Mouse (Mus musculus) 416B (cell line): Measurements from ENCODE around the gene Gm20662.
A peak's percentile ranks its signal among the peaks of the same experiment; 100 is the strongest.
"Not testable (repeated sequence)": the region's sequence is repeated elsewhere in the genome, so short reads cannot be mapped to it uniquely, and the experiment has no call there.

Experiments used
- DNase-seq: peaks from one replicate; pipeline ENCODE4 v3.0.0; 2011; ENCODE audit warnings: low read depth

The Gm20662 gene

DNA sequence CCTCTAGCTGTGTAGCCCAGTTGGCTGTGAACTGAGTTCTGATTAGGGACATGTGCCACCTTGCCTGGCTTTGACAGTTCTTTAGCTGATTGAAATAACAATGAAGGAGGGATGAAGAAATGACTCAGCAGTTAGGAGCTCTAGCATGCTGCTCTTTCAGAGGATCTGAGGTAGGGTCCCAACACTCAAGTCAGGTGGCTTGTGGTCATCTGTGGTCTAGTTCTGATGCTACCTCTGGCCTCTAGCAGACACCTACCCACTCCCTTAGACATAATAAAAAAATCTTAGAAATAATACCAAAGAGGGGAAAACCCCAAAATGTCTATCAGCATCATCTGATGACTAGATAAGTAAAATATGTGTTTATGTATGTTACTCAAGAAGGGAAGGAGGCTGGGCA, 14.2 kb downstream of the Gm20662 start:
- DNase-seq = peak; percentile 41

GRCm38 (mm10) chr9:108013577-108013976, 17.4 kb downstream of the Gm20662 start:
- not testable (repeated sequence) for DNase-seq

GRCm38 (mm10) chr9:108017127-108017526, 21.0 kb downstream of the Gm20662 start:
- DNase-seq = no peak

GRCm38 (mm10) chr9:108020741-108021140, 24.6 kb downstream of the Gm20662 start:
- DNase-seq = no peak

- DNase-seq = no peak
Observed at GRCm38 (mm10) chr9:108023216-108023615, 27.1 kb downstream of the Gm20662 start.

GRCm38 (mm10) chr9:108026584-108026983, 30.4 kb downstream of the Gm20662 start:
- peak; percentile 42 for DNase-seq

DNA sequence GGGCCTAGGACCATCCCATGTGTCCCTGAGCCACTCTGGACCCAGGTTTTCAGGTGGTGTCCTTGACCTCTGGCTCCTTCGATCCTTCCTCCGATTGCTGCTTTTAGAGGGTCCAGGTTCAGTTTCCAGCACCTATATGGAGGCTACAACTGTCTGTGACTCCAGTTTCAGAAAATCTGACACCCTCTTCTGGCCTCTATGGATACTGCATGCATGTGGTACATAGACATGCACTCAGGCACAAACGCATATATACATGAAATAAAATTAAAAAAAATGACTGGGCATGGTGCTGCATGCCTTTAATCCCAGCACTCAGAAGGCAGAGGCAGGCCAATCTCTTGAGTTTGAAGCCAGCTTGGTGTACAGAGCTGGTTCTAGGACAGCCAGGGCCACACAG, 31.7 kb downstream of the Gm20662 start:
- no peak for DNase-seq

DNA sequence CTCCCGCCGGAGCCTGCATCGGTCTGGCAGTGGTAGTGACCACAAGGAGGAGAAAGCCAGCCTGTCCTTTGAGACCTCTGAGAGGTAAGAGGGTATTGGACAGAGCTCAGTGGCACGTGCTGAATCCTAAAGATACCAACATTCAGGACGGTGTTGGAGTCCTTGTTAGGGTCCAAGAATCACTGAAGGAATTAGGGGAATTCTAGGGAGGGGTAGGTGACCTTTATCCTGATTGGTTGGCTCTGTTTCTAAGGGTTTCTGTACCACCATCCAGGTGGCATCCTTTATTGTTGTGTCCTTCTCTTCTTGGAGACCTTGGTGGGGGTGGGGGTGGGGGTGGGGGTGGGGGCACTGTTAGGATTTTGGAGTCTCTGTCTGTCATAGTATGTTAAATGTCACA, 36.0 kb downstream of the Gm20662 start:
- DNase-seq = no peak

DNA sequence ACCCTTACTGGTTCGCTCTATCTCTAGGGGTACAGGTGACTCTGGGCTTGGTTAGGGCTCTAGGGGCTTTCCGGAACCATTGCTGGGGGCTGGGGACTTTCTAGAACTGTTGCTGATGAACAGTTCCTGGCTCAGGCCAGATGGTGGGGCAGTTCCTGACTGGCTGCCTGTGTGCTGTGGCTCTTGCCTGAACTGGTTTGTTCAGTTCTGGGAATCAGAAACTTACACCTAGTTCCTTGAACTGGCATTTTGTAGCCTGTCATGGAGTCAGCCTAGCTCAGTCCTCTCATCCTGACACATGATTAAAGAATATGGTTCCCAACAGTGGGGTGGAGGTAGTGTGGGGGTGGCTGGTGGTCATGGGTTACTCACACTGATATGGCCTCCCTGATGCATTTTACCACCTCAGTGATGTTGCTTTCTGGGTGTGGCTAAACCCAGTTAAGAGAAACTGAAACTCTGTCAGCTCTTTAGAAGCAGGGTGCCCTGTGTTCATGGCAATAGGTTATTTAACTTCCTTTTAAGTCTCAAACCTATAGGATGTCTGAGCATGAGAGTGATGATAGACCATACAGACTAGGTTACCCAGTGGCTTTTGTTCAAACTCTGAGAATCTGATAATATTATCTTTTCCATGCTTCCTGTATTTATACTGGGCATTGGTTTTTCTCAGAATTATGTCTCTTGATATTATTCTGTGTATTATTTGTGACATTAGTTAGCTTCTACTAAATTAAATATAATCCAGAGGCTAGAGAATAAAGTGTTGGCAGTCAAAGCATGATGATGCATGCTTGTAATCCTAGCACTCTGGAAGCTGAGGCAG, 39.4 kb downstream of the Gm20662 start:
- no peak for DNase-seq

- DNase-seq = no peak
Observed at GRCm38 (mm10) chr9:108044751-108045492, 48.8 kb downstream of the Gm20662 start.

GRCm38 (mm10) chr9:108046582-108046981, 50.4 kb downstream of the Gm20662 start:
- DNase-seq = no peak

GRCm38 (mm10) chr9:108047601-108048565, 51.7 kb downstream of the Gm20662 start:
- no peak for DNase-seq

DNA sequence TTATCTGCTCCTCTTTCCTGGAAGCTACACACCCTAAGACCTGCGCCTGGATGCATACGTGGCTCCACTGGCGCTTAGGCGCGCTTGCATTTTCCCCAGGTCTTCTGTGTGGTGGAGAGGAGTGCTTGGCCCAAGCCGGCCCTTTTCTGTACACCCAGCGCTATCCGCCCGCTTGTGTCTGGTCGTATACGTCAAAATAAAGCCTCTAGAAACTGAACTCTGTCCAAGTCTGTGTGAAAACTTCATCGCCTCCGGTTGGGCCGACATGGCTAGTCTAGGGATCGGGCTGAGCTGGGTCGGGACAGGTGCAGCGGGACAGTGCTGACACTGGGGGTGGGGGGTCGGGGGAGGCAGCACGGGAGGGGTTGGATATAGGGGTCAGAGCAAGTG, 52.4 kb downstream of the Gm20662 start:
- DNase-seq = no peak

- DNase-seq = peak; percentile 98
Observed at GRCm38 (mm10) chr9:108049016-108049455, 52.9 kb downstream of the Gm20662 start, which contains the start of gene Gmppb. Gene Gmppb, plus strand, starts transcription at chr9:108049242.

DNA sequence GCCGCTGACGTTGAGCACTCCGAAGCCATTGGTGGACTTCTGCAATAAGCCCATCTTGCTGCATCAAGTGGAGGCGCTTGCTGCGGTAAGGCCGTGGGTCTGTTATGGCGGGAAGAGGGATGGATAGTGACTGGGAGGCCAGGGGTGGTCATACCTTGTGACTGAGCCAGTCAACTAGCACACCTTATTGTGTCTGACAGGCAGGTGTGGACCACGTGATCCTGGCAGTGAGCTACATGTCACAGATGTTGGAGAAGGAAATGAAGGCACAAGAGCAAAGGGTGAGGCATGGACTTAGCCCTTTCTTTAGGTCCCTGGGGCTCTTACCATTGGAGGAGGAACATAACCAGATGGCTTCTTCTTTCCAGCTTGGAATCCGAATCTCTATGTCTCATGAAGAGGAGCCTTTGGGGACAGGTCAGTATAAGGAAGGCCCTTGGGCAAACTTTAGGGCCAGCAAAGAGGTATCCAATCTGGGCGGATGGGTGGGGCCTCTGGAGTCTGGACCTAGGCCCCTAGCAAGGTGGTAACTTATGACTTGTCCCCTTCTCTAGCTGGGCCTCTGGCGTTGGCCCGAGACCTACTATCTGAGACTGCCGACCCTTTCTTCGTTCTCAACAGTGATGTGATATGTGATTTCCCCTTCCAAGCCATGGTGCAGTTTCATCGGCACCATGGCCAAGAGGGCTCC, 53.6 kb downstream of the Gm20662 start:
- DNase-seq = no peak

- no peak for DNase-seq
Observed at GRCm38 (mm10) chr9:108051184-108051930, 55.2 kb downstream of the Gm20662 start.

GRCm38 (mm10) chr9:108051931-108052220, 55.7 kb downstream of the Gm20662 start:
- DNase-seq = no peak

- no peak for DNase-seq
Observed at GRCm38 (mm10) chr9:108052411-108052810, 56.3 kb downstream of the Gm20662 start.

DNA sequence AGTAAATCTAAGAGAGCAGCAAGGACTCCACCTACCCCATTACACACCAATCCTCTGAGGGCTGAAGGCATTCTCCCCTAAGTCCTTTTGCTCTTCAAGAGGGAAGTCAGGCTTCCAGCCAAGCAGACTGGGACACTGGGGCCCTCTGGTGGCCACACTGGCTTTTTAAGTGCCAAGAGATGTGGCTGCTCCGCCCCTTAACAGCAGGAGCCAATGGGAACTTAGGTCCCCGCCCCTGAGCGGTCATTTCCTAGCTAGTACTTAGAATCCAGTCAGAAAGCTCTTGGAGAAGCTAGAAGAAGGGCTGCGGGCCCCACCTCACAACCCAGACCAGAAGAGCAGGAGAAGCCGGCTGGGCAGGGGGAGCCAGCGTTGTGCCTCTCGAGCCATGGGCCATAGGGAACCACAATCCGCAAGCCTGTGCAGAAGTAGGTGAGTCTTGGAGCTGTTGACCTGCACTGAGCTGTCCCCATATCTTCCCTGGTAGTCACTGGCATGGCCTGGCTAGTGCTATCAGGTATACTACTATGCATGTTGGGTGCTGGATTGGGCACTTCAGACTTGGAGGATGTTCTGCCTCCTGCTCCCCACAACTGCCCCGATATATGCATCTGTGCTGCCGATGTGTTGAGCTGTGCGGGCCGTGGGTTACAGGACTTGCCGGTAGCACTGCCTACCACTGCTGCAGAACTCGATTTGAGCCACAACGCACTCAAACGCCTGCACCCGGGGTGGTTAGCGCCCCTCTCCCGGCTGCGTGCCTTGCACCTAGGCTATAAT, 56.9 kb downstream of the Gm20662 start, which contains the start of gene Amigo3:
Amigo3 (plus strand) TSS at position 275 of the 780 bp plus-strand sequence.
- peak; percentile 96 for DNase-seq

DNA sequence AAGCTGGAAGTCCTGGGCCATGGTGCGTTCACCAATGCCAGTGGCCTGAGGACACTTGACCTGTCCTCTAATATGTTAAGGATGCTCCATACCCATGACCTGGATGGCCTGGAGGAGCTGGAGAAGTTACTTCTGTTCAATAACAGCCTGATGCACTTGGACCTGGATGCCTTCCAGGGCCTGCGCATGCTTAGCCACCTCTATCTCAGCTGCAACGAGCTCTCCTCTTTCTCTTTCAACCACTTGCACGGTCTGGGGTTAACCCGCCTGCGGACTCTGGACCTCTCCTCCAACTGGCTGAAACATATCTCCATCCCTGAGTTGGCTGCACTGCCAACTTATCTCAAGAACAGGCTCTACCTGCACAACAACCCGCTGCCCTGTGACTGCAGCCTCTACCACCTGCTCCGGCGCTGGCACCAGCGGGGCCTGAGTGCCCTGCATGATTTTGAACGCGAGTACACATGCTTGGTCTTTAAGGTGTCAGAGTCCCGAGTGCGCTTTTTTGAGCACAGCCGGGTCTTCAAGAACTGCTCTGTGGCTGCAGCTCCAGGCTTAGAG, 57.6 kb downstream of the Gm20662 start:
- DNase-seq = no peak
